Comparison of ENCODE assay signal across 21 mouse cellular contexts in genomic region chr16:11368412-11368811, GRCm38 (mm10). TPM values are rescaled to one million over a fixed set of nuclear protein-coding genes. Genes with fewer than 3 reads are reported as not detected.
DNase-seq lines count a peak whose midpoint lies in the region; ATAC-seq lines count a peak whose summit lies in the region.
"Had no signal": no experiment of that assay in that cellular context is flagged by ENCODE, and none has a peak within 500 bp of the region (broad histone marks: within the 10 kb centered on the region; RNA-seq: fewer than 3 reads in every experiment).

No protein-coding gene starts in this region.

- H3K9ac ChIP-seq in neural tube, embryonic 13.5 days, result no peak overlapping the region
- H3K9ac ChIP-seq in neural tube, embryonic 15.5 days (replicated peaks), result no peak overlapping the region
- H3K9ac ChIP-seq: embryonic facial prominence, embryonic 12.5 days; forebrain, embryonic 12.5 days; heart, embryonic 12.5 days; hindbrain, embryonic 15.5 days had no signal

- peaks cover 7% of the 10 kb centered on the region; the same call in 1 of the 2 replicates for H3K36me3 ChIP-seq in neural tube, embryonic 13.5 days
- H3K36me3 ChIP-seq in neural tube, embryonic 15.5 days, result 0 out of 2 replicates have a peak, but pooled peaks cover 2% of the 10 kb centered on the region
- H3K36me3 ChIP-seq: embryonic facial prominence, embryonic 12.5 days; forebrain, embryonic 12.5 days; heart, embryonic 12.5 days; hindbrain, embryonic 10.5 days; hindbrain, embryonic 15.5 days had no signal

- H3K27me3 ChIP-seq in neural tube, embryonic 13.5 days, result no peaks in the 10 kb centered on the region
- no peaks in the 10 kb centered on the region for H3K27me3 ChIP-seq in neural tube, embryonic 15.5 days (replicated peaks)
- H3K27me3 ChIP-seq: embryonic facial prominence, embryonic 12.5 days; forebrain, embryonic 12.5 days; heart, embryonic 12.5 days; hindbrain, embryonic 15.5 days had no signal

- no peak overlapping the region for H3K4me2 ChIP-seq in neural tube, embryonic 13.5 days
- no peak overlapping the region for H3K4me2 ChIP-seq in neural tube, embryonic 15.5 days
- H3K4me2 ChIP-seq: embryonic facial prominence, embryonic 12.5 days; forebrain, embryonic 12.5 days; heart, embryonic 12.5 days; hindbrain, embryonic 15.5 days had no signal

- WGBS in neural tube, embryonic 13.5 days, result 92% methylated on average over 3 of the region's 3 CpGs
- WGBS in neural tube, embryonic 15.5 days, result 88% methylated on average over 3 of the region's 3 CpGs

- 0 out of 2 replicates have a peak overlapping the region, but pooled peaks have one; percentile 68 for H3K27ac ChIP-seq in neural tube, embryonic 13.5 days (replicated peaks)
- H3K27ac ChIP-seq in neural tube, embryonic 15.5 days (replicated peaks), result no peak overlapping the region
- H3K27ac ChIP-seq: embryonic facial prominence, embryonic 12.5 days; heart, adult 2 months had no signal

- H3K9me3 ChIP-seq in neural tube, embryonic 13.5 days, result no peaks in the 10 kb centered on the region
- no peaks in the 10 kb centered on the region for H3K9me3 ChIP-seq in neural tube, embryonic 15.5 days (replicated peaks)
- H3K9me3 ChIP-seq: embryonic facial prominence, embryonic 12.5 days; forebrain, embryonic 12.5 days; G1E; heart, embryonic 12.5 days; hindbrain, embryonic 10.5 days; hindbrain, embryonic 15.5 days had no signal

- no peak overlapping the region for H3K4me3 ChIP-seq in neural tube, embryonic 13.5 days
- no peak overlapping the region for H3K4me3 ChIP-seq in neural tube, embryonic 15.5 days (replicated peaks)
- H3K4me3 ChIP-seq: embryonic facial prominence, embryonic 12.5 days; forebrain, embryonic 12.5 days; heart, adult 2 months; heart, embryonic 12.5 days; hindbrain, embryonic 10.5 days; hindbrain, embryonic 15.5 days had no signal

- DNase-seq in kidney, adult 9 months, result peak; percentile 69
- no peak for DNase-seq in kidney, postnatal 4 days
- peak; percentile 53 to 61 for DNase-seq in kidney, postnatal 36 days
- DNase-seq in heart, adult 9 months (ENCODE audit: low spot score in 2 of 2), result no peak
- DNase-seq: adrenal gland, adult 8-10 months; adrenal gland, postnatal 36 days; cerebellum, adult 2 months; cerebellum, postnatal 10 days; embryo, embryonic 11 days; gastrocnemius, postnatal 10 days; heart, adult 2 months had no signal

- no peak for ATAC-seq in neural tube, embryonic 13.5 days (ENCODE audit: low read depth)
- no peak for ATAC-seq in neural tube, embryonic 15.5 days (ENCODE audit: low FRiP score)
- ATAC-seq: forebrain, embryonic 16.5 days had no signal

- peaks cover 28% of the 10 kb centered on the region for H3K4me1 ChIP-seq in neural tube, embryonic 13.5 days (replicated peaks)
- H3K4me1 ChIP-seq in neural tube, embryonic 15.5 days, result peaks cover 25% of the 10 kb centered on the region

RNA-seq across cellular contexts. Expression of gene Snx29, which starts 45.7 kb away (rescaled TPM):
- polyA plus RNA-seq in neural tube, embryonic 13.5 days (2015; fragmentation: Nextera tagmentation; extraction: Ambion mirVana), result 17.2 and 20.0 TPM in 2 replicates
- 17.7 and 18.7 TPM in 2 replicates for polyA plus RNA-seq in neural tube, embryonic 15.5 days (2015; fragmentation: Nextera tagmentation; extraction: Ambion mirVana)

RNA-seq across cellular contexts. Expression of gene Tnfrsf17, which starts 54.8 kb away (rescaled TPM):
- 0.33 TPM in 1 of 2 replicates, not detected in the other for polyA plus RNA-seq in neural tube, embryonic 13.5 days (2015; fragmentation: Nextera tagmentation; extraction: Ambion mirVana)
- polyA plus RNA-seq in neural tube, embryonic 15.5 days (2015; fragmentation: Nextera tagmentation; extraction: Ambion mirVana), result 0.19 TPM in 1 of 2 replicates, not detected in the other
- polyA plus RNA-seq: embryonic facial prominence, embryonic 12.5 days; forebrain, embryonic 12.5 days; forebrain, embryonic 16.5 days; G1E; heart, embryonic 12.5 days; heart, embryonic 16.5 days; hindbrain, embryonic 10.5 days had no signal

Comparison
In these comparisons a context has a peak if more than half of its experiments do, and no peak if none do; other contexts are left out.
1. DNase-seq: peak in kidney, adult 9 months (single experiment) and kidney, postnatal 36 days (2 of 2); none in kidney, postnatal 4 days (0 of 2) and heart, adult 9 months (0 of 2).